Comparison of ENCODE assay signal across 9 mouse cellular contexts in genomic region chr3:152261948-152262347, GRCm38 (mm10). TPM values are rescaled to one million over a fixed set of nuclear protein-coding genes. Genes with fewer than 3 reads are reported as not detected.
DNase-seq lines count a peak whose midpoint lies in the region; ATAC-seq and TF ChIP-seq lines count a peak whose summit lies in the region.
"Had no signal": no experiment of that assay in that cellular context is flagged by ENCODE, and none has a peak within 500 bp of the region (broad histone marks: within the 10 kb centered on the region; RNA-seq: fewer than 3 reads in every experiment).

No protein-coding gene starts in this region.

- H3K4me3 ChIP-seq in testis, adult 2 months (ENCODE audit: control insufficient read depth, low read depth, low read length), result no peak overlapping the region
- H3K4me3 ChIP-seq in intestine, embryonic 15.5 days (replicated peaks), result no peak overlapping the region
- H3K4me3 ChIP-seq in lung, embryonic 15.5 days, result peak overlapping the region; percentile 7; the same call in 1 of the 2 replicates
- H3K4me3 ChIP-seq in forebrain, embryonic 13.5 days, result no peak overlapping the region

- no peaks in the 10 kb centered on the region for H3K36me3 ChIP-seq in testis, adult 2 months (ENCODE audit: control insufficient read depth, insufficient read depth, low read length)
- no peaks in the 10 kb centered on the region for H3K36me3 ChIP-seq in intestine, embryonic 15.5 days
- H3K36me3 ChIP-seq in lung, embryonic 15.5 days, result no peaks in the 10 kb centered on the region
- no peaks in the 10 kb centered on the region for H3K36me3 ChIP-seq in forebrain, embryonic 13.5 days (ENCODE audit: poor library complexity, severe bottlenecking)

- WGBS in intestine, embryonic 15.5 days, result 35% methylated on average over 8 of the region's 8 CpGs
- 19% methylated on average over 8 of the region's 8 CpGs for WGBS in lung, embryonic 15.5 days
- 26% methylated on average over 8 of the region's 8 CpGs for WGBS in forebrain, embryonic 13.5 days

- H3K27ac ChIP-seq in testis, adult 2 months (ENCODE audit: control insufficient read depth, insufficient read depth, low read depth, low read length), result peak overlapping the region; percentile 8; the same call in 1 of the 2 replicates
- no peak overlapping the region for H3K27ac ChIP-seq in intestine, embryonic 15.5 days
- H3K27ac ChIP-seq in lung, embryonic 15.5 days, result peak overlapping the region; percentile 57
- no peak overlapping the region for H3K27ac ChIP-seq in forebrain, embryonic 13.5 days
- H3K27ac ChIP-seq: macrophage had no signal

- no peak for DNase-seq in testis, postnatal 14 days (ENCODE audit: low spot score)
- no peak for DNase-seq in right cerebral cortex, postnatal 14 days
- no peak for DNase-seq in left cerebral cortex, adult 8-10 months (ENCODE audit: low spot score in 2 of 2)
- no peak for DNase-seq in layer of hippocampus, postnatal 10 days (ENCODE audit: low spot score in 2 of 2)

- peak overlapping the region; percentile 26; the same call in 1 of the 2 replicates for H3K4me2 ChIP-seq in intestine, embryonic 15.5 days (replicated peaks)
- H3K4me2 ChIP-seq in lung, embryonic 15.5 days, result peak overlapping the region; percentile 80
- H3K4me2 ChIP-seq in forebrain, embryonic 13.5 days, result no peak overlapping the region

- no peaks in the 10 kb centered on the region for H3K9me3 ChIP-seq in intestine, embryonic 15.5 days
- no peaks in the 10 kb centered on the region for H3K9me3 ChIP-seq in lung, embryonic 15.5 days
- H3K9me3 ChIP-seq in forebrain, embryonic 13.5 days (replicated peaks), result no peaks in the 10 kb centered on the region

- peaks cover 16% of the 10 kb centered on the region for H3K4me1 ChIP-seq in testis, adult 2 months (ENCODE audit: control insufficient read depth, insufficient read depth, low read length)
- H3K4me1 ChIP-seq in intestine, embryonic 15.5 days (replicated peaks), result 0 out of 2 replicates have a peak, but pooled peaks cover 10% of the 10 kb centered on the region
- peaks cover 32% of the 10 kb centered on the region for H3K4me1 ChIP-seq in lung, embryonic 15.5 days
- peaks cover 17% of the 10 kb centered on the region for H3K4me1 ChIP-seq in forebrain, embryonic 13.5 days

- H3K9ac ChIP-seq in intestine, embryonic 15.5 days, result no peak overlapping the region
- no peak overlapping the region for H3K9ac ChIP-seq in lung, embryonic 15.5 days
- no peak overlapping the region for H3K9ac ChIP-seq in forebrain, embryonic 13.5 days

- 0 out of 2 replicates have a peak, but pooled peaks have one; percentile 18 for ATAC-seq in intestine, embryonic 15.5 days
- ATAC-seq in lung, embryonic 15.5 days (ENCODE audit: borderline replicate concordance, extremely low read depth, low FRiP score, low TSS enrichment), result no peak
- ATAC-seq in forebrain, embryonic 13.5 days, result no peak

- H3K27me3 ChIP-seq in testis, adult 2 months (ENCODE audit: control insufficient read depth, insufficient read depth, low read length), result no peaks in the 10 kb centered on the region
- no peaks in the 10 kb centered on the region for H3K27me3 ChIP-seq in intestine, embryonic 15.5 days (replicated peaks)
- peaks cover 10% of the 10 kb centered on the region; the same call in 1 of the 2 replicates for H3K27me3 ChIP-seq in lung, embryonic 15.5 days
- peaks cover 53% of the 10 kb centered on the region for H3K27me3 ChIP-seq in forebrain, embryonic 13.5 days

- TF ChIP-seq POLR2A in testis, adult 2 months (IDR thresholded peaks at IDR 0.05; ENCODE audit: control insufficient read depth, low read depth, low read length), result no peak

- TF ChIP-seq CTCF in testis, adult 2 months (IDR thresholded peaks at IDR 0.05; ENCODE audit: control insufficient read depth, insufficient read depth, insufficient replicate concordance, low read depth, low read length), result no peak

RNA-seq across cellular contexts. Expression of gene Nexn, which starts 4.2 kb away (rescaled TPM):
- polyA plus RNA-seq in testis, adult 2 months (2012; rRNA removed), result 0.65 and 0.81 TPM in 2 replicates
- 23.3 and 31.2 TPM in 2 replicates for polyA plus RNA-seq in intestine, embryonic 15.5 days (2015; fragmentation: Nextera tagmentation; extraction: Ambion mirVana)
- 64.4 and 75.1 TPM in 2 replicates for polyA plus RNA-seq in lung, embryonic 15.5 days (2015; fragmentation: Nextera tagmentation; extraction: Ambion mirVana)
- 1 to 10 TPM; 6.5 to 9.8 (median 7.7) TPM for total RNA-seq in left cerebral cortex, adult 8-10 months (2022)
- 2.6 and 2.9 TPM in 2 replicates for polyA plus RNA-seq in forebrain, embryonic 13.5 days (2015; fragmentation: Nextera tagmentation; extraction: Ambion mirVana)
- 1 to 10 TPM in 1 of 2 experiments, under 1 TPM in 1; 0.87 to 1.0 TPM for total RNA-seq in layer of hippocampus, postnatal 10 days (2021)

RNA-seq across cellular contexts. Expression of gene Fubp1, which starts 51.7 kb away (rescaled TPM):
- 55.8 and 58.6 TPM in 2 replicates for polyA plus RNA-seq in testis, adult 2 months (2012; rRNA removed)
- polyA plus RNA-seq in intestine, embryonic 15.5 days (2015; fragmentation: Nextera tagmentation; extraction: Ambion mirVana), result 177 and 205 TPM in 2 replicates
- 261 and 272 TPM in 2 replicates for polyA plus RNA-seq in lung, embryonic 15.5 days (2015; fragmentation: Nextera tagmentation; extraction: Ambion mirVana)
- total RNA-seq in left cerebral cortex, adult 8-10 months (2022), result 100 to 1,000 TPM in 3 of 4 experiments, 10 to 100 TPM in 1; 98.9 to 115 (median 104) TPM
- polyA plus RNA-seq in forebrain, embryonic 13.5 days (2015; fragmentation: Nextera tagmentation; extraction: Ambion mirVana), result 399 and 412 TPM in 2 replicates
- 100 to 1,000 TPM; 136 to 139 TPM for total RNA-seq in layer of hippocampus, postnatal 10 days (2021)

RNA-seq across cellular contexts. Expression of gene Dnajb4, which starts 51.8 kb away (rescaled TPM):
- polyA plus RNA-seq in testis, adult 2 months (2012; rRNA removed), result 72.6 and 94.4 TPM in 2 replicates
- polyA plus RNA-seq in intestine, embryonic 15.5 days (2015; fragmentation: Nextera tagmentation; extraction: Ambion mirVana), result 23.1 and 25.5 TPM in 2 replicates
- polyA plus RNA-seq in lung, embryonic 15.5 days (2015; fragmentation: Nextera tagmentation; extraction: Ambion mirVana), result 38.2 and 41.4 TPM in 2 replicates
- total RNA-seq in left cerebral cortex, adult 8-10 months (2022), result 10 to 100 TPM; 62.7 to 70.1 (median 65.9) TPM
- polyA plus RNA-seq in forebrain, embryonic 13.5 days (2015; fragmentation: Nextera tagmentation; extraction: Ambion mirVana), result 23.8 and 28.9 TPM in 2 replicates
- 10 to 100 TPM; 45.5 to 49.6 TPM for total RNA-seq in layer of hippocampus, postnatal 10 days (2021)

Comparison
In these comparisons a context has a peak if more than half of its experiments do, and no peak if none do; other contexts are left out.
1. H3K27ac ChIP-seq: peak in testis, adult 2 months (single experiment) and lung, embryonic 15.5 days (single experiment); none in intestine, embryonic 15.5 days (single experiment) and forebrain, embryonic 13.5 days (single experiment).